Mouse (Mus musculus) layer of hippocampus, postnatal 10 days (tissue): ENCODE measurements around the gene Tomm40. TPM values are rescaled to one million over a fixed set of nuclear protein-coding genes. Genes with fewer than 3 reads are reported as not detected.
"Not testable (repeated sequence)": the region's sequence is repeated elsewhere in the genome, so short reads cannot be mapped to it uniquely, and the experiment has no call there.

Source experiments
- DNase-seq, 2 experiments: peaks; one replicate each; pipeline ENCODE4 v3.0.0; 2021; ENCODE audit warnings: low spot score in 2 of 2
- total RNA-seq, 2 experiments: library from RNA; stranded (reverse); gene quantifications; 2 replicates each; pipeline ENCODE4 v1.2.3; 2021

The Tomm40 gene
- total RNA-seq, 2 experiments from 2014 or later, result 113 to 115 TPM

DNA sequence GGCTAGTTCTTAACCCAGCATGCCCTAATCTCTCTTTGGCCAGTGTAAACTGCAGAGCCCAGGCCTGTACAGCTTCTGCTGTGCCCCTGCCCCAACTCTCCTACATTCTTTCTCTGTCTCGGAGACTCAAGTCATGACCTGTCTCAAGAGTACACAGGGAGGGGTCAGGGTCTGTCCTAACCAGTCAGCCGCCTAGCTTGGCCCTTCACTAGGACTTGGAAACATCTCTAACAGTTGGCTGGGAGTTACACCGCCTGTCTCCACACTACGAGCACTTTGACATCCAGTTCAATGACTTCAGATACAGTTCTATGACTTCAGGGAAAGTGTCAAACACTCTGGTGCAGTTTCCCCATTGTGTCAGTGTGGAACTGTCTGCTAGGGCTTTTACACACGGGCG, 23.8 kb downstream of the Tomm40 start:
- DNase-seq, result no peak

- no peak for DNase-seq
These were observed 24.4 kb downstream of the Tomm40 start for GRCm38 (mm10) chr7:19690845-19691244.

DNA sequence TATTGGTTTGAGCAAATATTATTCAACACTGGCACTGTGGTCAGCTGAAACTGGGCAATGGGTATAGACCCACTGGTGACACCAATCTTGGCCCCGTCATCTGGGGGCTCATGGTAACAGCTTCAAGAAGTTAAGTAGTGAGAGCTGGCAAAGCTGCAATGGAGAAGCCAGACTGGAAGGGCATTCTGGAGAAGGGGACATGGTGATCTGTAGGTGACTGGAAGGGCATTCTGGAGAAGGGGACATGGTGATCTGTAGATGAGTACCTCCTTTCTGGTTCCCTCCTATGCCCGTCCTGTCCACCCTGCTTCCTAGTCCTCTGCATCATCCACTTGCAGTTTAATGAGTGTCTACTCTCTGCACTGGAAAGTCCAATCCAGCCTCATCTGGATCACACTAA, 26.6 kb downstream of the Tomm40 start:
- no peak for DNase-seq

GRCm38 (mm10) chr7:19688101-19688500, 27.1 kb downstream of the Tomm40 start:
- DNase-seq, result no peak

DNA sequence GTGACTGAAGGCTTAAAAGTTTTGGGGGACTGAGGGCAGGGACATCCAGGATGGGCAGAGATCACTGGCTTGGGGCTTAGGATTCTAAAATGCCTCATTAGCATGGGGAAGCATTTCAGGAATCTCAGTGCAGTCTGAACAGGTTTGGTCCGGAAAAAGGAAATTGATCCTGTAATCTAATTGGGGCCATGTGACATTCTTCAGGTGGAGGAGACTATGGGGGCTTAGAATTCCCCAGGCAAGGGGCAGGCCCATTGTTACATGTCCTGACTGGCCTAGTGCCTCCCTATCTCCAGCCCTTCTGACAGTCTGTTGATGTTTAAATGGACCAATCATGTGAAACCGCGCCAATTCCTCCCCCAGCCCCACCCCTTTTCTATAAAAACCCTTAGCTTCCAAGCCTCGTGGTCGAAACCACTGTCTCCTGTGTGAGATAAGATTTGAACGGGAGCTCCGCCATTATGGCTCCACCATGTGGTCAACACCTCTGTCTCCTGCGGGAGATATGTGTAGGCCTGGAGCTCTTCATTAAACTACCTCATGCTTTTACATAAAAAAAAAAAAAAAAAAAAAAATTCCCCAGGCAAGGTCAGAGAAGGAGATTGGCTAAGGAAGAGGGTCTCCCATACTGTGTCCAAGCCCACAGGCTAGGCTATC, 28.2 kb downstream of the Tomm40 start:
- not testable (repeated sequence) for DNase-seq

GRCm38 (mm10) chr7:19686521-19686920, 28.7 kb downstream of the Tomm40 start:
- no peak for DNase-seq

DNA sequence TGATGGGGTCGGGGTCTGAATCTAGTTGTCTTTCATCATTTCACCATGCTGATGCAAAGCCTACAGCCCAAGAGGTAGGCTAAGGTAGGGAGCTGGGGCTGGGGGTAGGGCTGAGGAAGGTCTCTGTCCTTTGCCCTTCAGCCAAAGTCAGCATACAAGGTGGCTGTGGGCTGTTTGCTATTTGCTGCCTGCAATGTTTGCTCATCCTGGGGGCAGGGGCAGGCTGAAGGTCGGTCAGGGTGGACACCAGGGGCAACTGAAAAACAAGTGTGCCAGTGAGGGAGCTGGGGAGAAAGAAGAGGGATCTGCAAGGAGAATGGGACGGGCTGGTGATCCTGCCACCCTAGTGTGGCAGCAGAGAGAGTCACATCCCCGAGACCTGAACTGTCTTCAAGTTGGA, 29.9 kb downstream of the Tomm40 start:
- DNase-seq, result no peak

DNA sequence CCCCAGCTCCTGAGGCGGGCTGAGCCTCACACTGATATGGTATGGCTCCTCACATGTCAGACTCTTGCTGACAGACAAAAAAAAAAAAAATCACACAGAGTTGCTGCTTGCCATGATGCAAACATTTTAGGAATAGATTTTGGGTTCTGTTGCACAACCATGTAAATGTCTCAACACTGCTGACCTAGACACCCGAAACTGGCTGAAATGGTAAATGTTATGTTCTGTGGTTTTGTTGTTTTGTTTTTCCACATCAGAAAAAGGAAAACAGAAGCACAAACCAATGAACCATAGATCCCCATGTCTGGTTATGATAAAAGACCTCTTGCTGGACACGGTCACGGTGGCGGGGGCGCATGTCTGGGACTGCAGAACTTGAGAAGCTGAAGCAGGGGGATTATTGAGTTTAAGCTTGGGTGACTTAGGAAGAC, 31.5 kb downstream of the Tomm40 start:
- DNase-seq, result no peak

- no peak for DNase-seq
These were observed 32.3 kb downstream of the Tomm40 start for GRCm38 (mm10) chr7:19682979-19683378.

DNA sequence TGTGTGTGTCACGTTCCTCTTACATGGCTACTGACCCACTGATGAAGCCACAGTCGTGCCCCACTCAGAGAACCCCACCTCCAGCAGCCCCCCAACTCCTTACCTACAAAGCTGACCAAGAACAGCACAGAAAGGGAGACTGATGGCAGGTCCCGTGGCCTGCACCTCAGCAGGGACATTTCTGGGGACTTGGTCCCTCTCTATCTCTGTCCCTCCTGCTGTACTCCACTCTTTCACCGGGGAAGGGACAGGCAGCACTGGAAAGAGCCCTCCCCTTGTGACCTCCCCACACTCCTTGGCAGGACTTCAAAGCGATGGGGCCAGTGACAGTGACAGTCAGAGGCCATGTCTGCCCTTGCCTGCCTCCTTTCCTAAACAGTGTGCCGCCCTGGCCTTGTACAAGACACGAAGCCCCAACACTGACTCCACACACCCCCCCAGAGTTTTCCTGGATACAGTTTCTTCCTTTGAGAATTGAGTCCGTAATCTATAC, 34.0 kb downstream of the Tomm40 start, which contains the start of the genes Gm44805 and Apoc4:
TSS of gene Gm44805 (minus strand) at position 222 of the 493 bp plus-strand sequence.
TSS of gene Apoc4 (minus strand) at position 278 of the 493 bp plus-strand sequence.
- DNase-seq, result no peak

GRCm38 (mm10) chr7:19680702-19681101, 34.5 kb downstream of the Tomm40 start:
- no peak for DNase-seq

- no peak for DNase-seq
These were observed 36.3 kb downstream of the Tomm40 start for GRCm38 (mm10) chr7:19678901-19679300.

- DNase-seq, result no peak
These were observed 37.4 kb downstream of the Tomm40 start, which contains the start of gene Apoc2 for GRCm38 (mm10) chr7:19677872-19678271. TSS of gene Apoc2 (minus strand) at chr7:19677941.

GRCm38 (mm10) chr7:19676662-19677061, 38.6 kb downstream of the Tomm40 start:
- DNase-seq, result no peak

DNA sequence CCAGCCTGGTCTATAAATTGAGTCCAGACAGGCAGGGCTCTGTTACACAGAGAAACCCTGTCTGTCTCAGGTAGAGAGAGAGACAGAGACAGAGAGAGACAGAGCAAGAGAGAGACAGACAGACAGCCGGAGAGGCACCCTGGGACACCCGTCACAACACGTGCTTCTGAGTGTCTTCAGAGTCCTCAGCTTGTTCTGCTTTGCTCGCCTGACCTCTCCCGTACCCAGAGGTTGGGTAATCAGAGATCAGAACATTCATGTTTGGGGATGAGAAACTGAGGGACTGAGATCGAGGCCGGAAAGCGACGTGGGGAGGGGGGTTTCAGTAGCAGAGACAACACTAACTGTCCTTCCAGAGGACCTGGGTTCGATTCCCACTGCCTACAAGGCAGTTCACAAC, 39.4 kb downstream of the Tomm40 start:
- DNase-seq, result no peak

GRCm38 (mm10) chr7:19673083-19673699, 42.0 kb downstream of the Tomm40 start:
- no peak for DNase-seq

- DNase-seq, result no peak
These were observed 43.7 kb downstream of the Tomm40 start for GRCm38 (mm10) chr7:19671511-19671910.

DNA sequence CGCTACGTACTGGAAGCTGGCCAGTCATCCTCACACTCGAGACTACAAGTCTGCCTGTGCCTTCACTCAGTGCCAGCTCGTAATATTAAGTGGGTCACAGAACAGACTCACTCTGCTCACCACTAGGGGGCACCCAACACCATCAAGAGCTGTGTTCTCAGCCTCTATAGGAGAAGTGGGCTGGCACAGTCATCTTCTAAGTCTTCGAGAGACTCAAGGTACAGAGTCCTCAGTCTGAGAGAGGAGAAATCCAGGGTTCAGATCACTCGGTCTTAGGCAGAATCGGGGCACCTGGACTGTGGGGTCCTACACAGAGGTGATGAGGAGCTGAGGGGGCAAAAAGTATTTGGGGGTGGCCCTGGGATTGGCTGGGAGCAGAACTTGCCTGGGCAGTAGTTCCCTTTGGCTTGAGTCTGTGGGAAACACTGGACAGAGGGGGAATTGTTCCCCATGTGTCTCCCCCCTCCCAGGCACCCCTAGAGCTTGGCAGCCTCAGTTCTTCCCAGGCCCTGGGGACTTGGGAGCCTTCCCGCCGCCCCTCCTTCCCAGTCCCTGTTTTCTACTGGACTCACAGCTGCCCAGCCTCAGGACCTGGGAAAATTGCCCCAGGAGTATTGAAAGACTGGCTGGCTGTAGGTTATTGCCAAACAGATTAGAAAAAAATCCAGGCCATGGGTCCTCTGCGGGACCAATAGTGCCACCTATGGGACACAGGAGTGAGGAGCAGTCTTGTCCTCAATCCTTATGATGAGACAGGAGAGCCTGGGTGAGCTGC, 46.1 kb downstream of the Tomm40 start:
- peak; percentile 94 to 95 for DNase-seq

DNA sequence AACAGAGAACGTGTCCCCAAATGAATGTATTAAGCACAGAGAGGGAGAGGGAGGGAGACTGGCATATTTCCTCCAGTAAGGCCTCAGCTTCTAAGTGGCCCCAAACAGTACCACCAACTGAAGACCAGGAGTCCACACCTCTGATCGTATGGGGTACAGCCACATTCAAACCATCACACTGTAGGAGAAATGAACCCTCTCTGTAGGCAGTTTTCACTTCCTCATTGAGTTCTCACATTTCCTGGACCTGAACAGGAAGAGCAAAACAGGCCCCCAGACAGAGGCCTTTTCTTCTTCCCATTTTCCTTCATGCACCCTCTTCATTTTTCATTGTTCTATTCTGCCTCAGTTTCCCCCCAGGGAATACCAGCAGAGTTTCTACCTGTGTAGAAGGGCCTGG, 47.8 kb downstream of the Tomm40 start:
- DNase-seq, result no peak

GRCm38 (mm10) chr7:19666750-19667149, 48.5 kb downstream of the Tomm40 start:
- DNase-seq, result no peak

- peak; percentile 93 to 97 for DNase-seq
These were observed 50.0 kb downstream of the Tomm40 start, which contains the start of gene Clptm1 for GRCm38 (mm10) chr7:19664955-19665841. TSS of gene Clptm1 (minus strand) at chr7:19665033.
